Comparison of ENCODE assay signal across 9 mouse cellular contexts in genomic region chr13:21161591-21161990, GRCm38 (mm10). TPM values are rescaled to one million over a fixed set of nuclear protein-coding genes. Genes with fewer than 3 reads are reported as not detected.
DNase-seq lines count a peak whose midpoint lies in the region; ATAC-seq lines count a peak whose summit lies in the region.
"Had no signal": no experiment of that assay in that cellular context is flagged by ENCODE, and none has a peak within 500 bp of the region (broad histone marks: within the 10 kb centered on the region; RNA-seq: fewer than 3 reads in every experiment).

No protein-coding gene starts in this region.

- no peaks in the 10 kb centered on the region for H3K36me3 ChIP-seq in heart, embryonic 12.5 days
- H3K36me3 ChIP-seq in embryonic facial prominence, embryonic 12.5 days: no peaks in the 10 kb centered on the region
- H3K36me3 ChIP-seq in hindbrain, embryonic 15.5 days: no peaks in the 10 kb centered on the region
- H3K36me3 ChIP-seq in midbrain, embryonic 12.5 days: no peaks in the 10 kb centered on the region

- no peak overlapping the region for H3K9ac ChIP-seq in heart, embryonic 12.5 days
- no peak overlapping the region for H3K9ac ChIP-seq in embryonic facial prominence, embryonic 12.5 days
- H3K9ac ChIP-seq in hindbrain, embryonic 15.5 days: 0 out of 2 replicates have a peak overlapping the region, but pooled peaks have one; percentile 13
- H3K9ac ChIP-seq in midbrain, embryonic 12.5 days (replicated peaks): no peak overlapping the region

- H3K4me3 ChIP-seq in heart, embryonic 12.5 days: peak overlapping the region; percentile 69; the same call in 1 of the 2 replicates
- peak overlapping the region; percentile 57 for H3K4me3 ChIP-seq in embryonic facial prominence, embryonic 12.5 days
- H3K4me3 ChIP-seq in hindbrain, embryonic 15.5 days: peak overlapping the region; percentile 69
- peak overlapping the region; percentile 60 for H3K4me3 ChIP-seq in midbrain, embryonic 12.5 days

- H3K27ac ChIP-seq in heart, embryonic 12.5 days (ENCODE audit: poor library complexity, severe bottlenecking): no peak overlapping the region
- no peak overlapping the region for H3K27ac ChIP-seq in embryonic facial prominence, embryonic 12.5 days
- no peak overlapping the region for H3K27ac ChIP-seq in hindbrain, embryonic 15.5 days (replicated peaks)
- H3K27ac ChIP-seq in midbrain, embryonic 12.5 days (replicated peaks): no peak overlapping the region

- peaks cover 9% of the 10 kb centered on the region; the same call in 1 of the 2 replicates for H3K4me1 ChIP-seq in heart, embryonic 12.5 days (replicated peaks)
- no peaks in the 10 kb centered on the region; the same call in 1 of the 2 replicates for H3K4me1 ChIP-seq in embryonic facial prominence, embryonic 12.5 days
- H3K4me1 ChIP-seq in hindbrain, embryonic 15.5 days (replicated peaks): peaks cover 16% of the 10 kb centered on the region
- peaks cover 11% of the 10 kb centered on the region; the same call in 1 of the 2 replicates for H3K4me1 ChIP-seq in midbrain, embryonic 12.5 days

- intact Hi-C loops in heart, postnatal 25 days (cut with DNase I): loop anchor here (10.0 kb wide), 1 partner anchor 783 kb away; the partner anchor contains the start of gene Zfp184

- no peak for ATAC-seq in heart, embryonic 12.5 days (ENCODE audit: insufficient number of reproducible peaks, low FRiP score)
- no peak for ATAC-seq in embryonic facial prominence, embryonic 12.5 days (ENCODE audit: insufficient number of reproducible peaks, insufficient read depth, low FRiP score, low TSS enrichment)
- peak; percentile 27; the same call in 1 of the 2 replicates for ATAC-seq in hindbrain, embryonic 15.5 days (ENCODE audit: low FRiP score, low read depth)
- no peak for ATAC-seq in midbrain, embryonic 12.5 days (ENCODE audit: low FRiP score, low read depth)

- peak overlapping the region; percentile 91 for H3K4me2 ChIP-seq in heart, embryonic 12.5 days
- H3K4me2 ChIP-seq in embryonic facial prominence, embryonic 12.5 days (replicated peaks): peak overlapping the region; percentile 76
- H3K4me2 ChIP-seq in hindbrain, embryonic 15.5 days: peak overlapping the region; percentile 96
- peak overlapping the region; percentile 83 for H3K4me2 ChIP-seq in midbrain, embryonic 12.5 days (replicated peaks)

- H3K9me3 ChIP-seq in heart, embryonic 12.5 days (replicated peaks): no peaks in the 10 kb centered on the region
- no peaks in the 10 kb centered on the region for H3K9me3 ChIP-seq in embryonic facial prominence, embryonic 12.5 days
- no peaks in the 10 kb centered on the region for H3K9me3 ChIP-seq in hindbrain, embryonic 15.5 days
- no peaks in the 10 kb centered on the region for H3K9me3 ChIP-seq in midbrain, embryonic 12.5 days

- H3K27me3 ChIP-seq in heart, embryonic 12.5 days (replicated peaks): 0 out of 2 replicates have a peak, but pooled peaks cover 3% of the 10 kb centered on the region
- no peaks in the 10 kb centered on the region for H3K27me3 ChIP-seq in embryonic facial prominence, embryonic 12.5 days
- 0 out of 2 replicates have a peak, but pooled peaks cover 3% of the 10 kb centered on the region for H3K27me3 ChIP-seq in hindbrain, embryonic 15.5 days
- peaks cover 10% of the 10 kb centered on the region for H3K27me3 ChIP-seq in midbrain, embryonic 12.5 days

- WGBS in heart, embryonic 12.5 days: 47% methylated on average over 2 of the region's 2 CpGs
- WGBS in embryonic facial prominence, embryonic 12.5 days: 43% methylated on average over 2 of the region's 2 CpGs
- WGBS in hindbrain, embryonic 15.5 days: 40% methylated on average over 2 of the region's 2 CpGs
- WGBS in midbrain, embryonic 12.5 days: 45% methylated on average over 2 of the region's 2 CpGs

- no peak for DNase-seq in heart, postnatal 25 days (ENCODE audit: low spot score)
- no peak for DNase-seq in adrenal gland, adult 18-20 months (ENCODE audit: low spot score in 2 of 2)
- no peak for DNase-seq in retina, postnatal 1 day
- DNase-seq in B cell, adult 2 months: no peak

RNA-seq across cellular contexts. Expression of gene Olfr1368, which starts 15.9 kb away (rescaled TPM):
- polyA plus RNA-seq in heart, embryonic 12.5 days (2016; fragmentation: Nextera tagmentation; extraction: Ambion mirVana): not detected in 2 replicates
- not detected for total RNA-seq in heart, postnatal 25 days (2021)
- not detected in 2 replicates for polyA plus RNA-seq in embryonic facial prominence, embryonic 12.5 days (2016; fragmentation: Nextera tagmentation; extraction: Ambion mirVana)
- not detected in 2 replicates for polyA plus RNA-seq in hindbrain, embryonic 15.5 days (2015; fragmentation: Nextera tagmentation; extraction: Ambion mirVana)
- not detected in 2 replicates for polyA plus RNA-seq in midbrain, embryonic 12.5 days (2016; fragmentation: Nextera tagmentation; extraction: Ambion mirVana)
- total RNA-seq in adrenal gland, adult 18-20 months (2021): not detected
- polyA plus RNA-seq: gonadal fat pad, adult 2 months had no signal

RNA-seq across cellular contexts. Expression of gene Trim27, which starts 17.7 kb away (rescaled TPM):
- 98.2 and 103 TPM in 2 replicates for polyA plus RNA-seq in heart, embryonic 12.5 days (2016; fragmentation: Nextera tagmentation; extraction: Ambion mirVana)
- 10 to 100 TPM; 18.8 to 19.0 TPM for total RNA-seq in heart, postnatal 25 days (2021)
- 167 and 170 TPM in 2 replicates for polyA plus RNA-seq in embryonic facial prominence, embryonic 12.5 days (2016; fragmentation: Nextera tagmentation; extraction: Ambion mirVana)
- polyA plus RNA-seq in hindbrain, embryonic 15.5 days (2015; fragmentation: Nextera tagmentation; extraction: Ambion mirVana): 84.3 and 84.8 TPM in 2 replicates
- 132 and 140 TPM in 2 replicates for polyA plus RNA-seq in midbrain, embryonic 12.5 days (2016; fragmentation: Nextera tagmentation; extraction: Ambion mirVana)
- total RNA-seq in adrenal gland, adult 18-20 months (2021): 10 to 100 TPM; 45.3 to 49.9 TPM

RNA-seq across cellular contexts. Expression of gene Olfr263, which starts 32.2 kb away (rescaled TPM):
- not detected in 2 replicates for polyA plus RNA-seq in heart, embryonic 12.5 days (2016; fragmentation: Nextera tagmentation; extraction: Ambion mirVana)
- not detected for total RNA-seq in heart, postnatal 25 days (2021)
- not detected in 2 replicates for polyA plus RNA-seq in embryonic facial prominence, embryonic 12.5 days (2016; fragmentation: Nextera tagmentation; extraction: Ambion mirVana)
- not detected in 2 replicates for polyA plus RNA-seq in hindbrain, embryonic 15.5 days (2015; fragmentation: Nextera tagmentation; extraction: Ambion mirVana)
- not detected in 2 replicates for polyA plus RNA-seq in midbrain, embryonic 12.5 days (2016; fragmentation: Nextera tagmentation; extraction: Ambion mirVana)
- total RNA-seq in adrenal gland, adult 18-20 months (2021): not detected
- polyA plus RNA-seq: gonadal fat pad, adult 2 months had no signal

RNA-seq across cellular contexts. Expression of gene Olfr1369-ps1, which starts 50.3 kb away (rescaled TPM):
- polyA plus RNA-seq in heart, embryonic 12.5 days (2016; fragmentation: Nextera tagmentation; extraction: Ambion mirVana): not detected in 2 replicates
- total RNA-seq in heart, postnatal 25 days (2021): not detected
- 0.04 TPM in 1 of 2 replicates, not detected in the other for polyA plus RNA-seq in embryonic facial prominence, embryonic 12.5 days (2016; fragmentation: Nextera tagmentation; extraction: Ambion mirVana)
- polyA plus RNA-seq in hindbrain, embryonic 15.5 days (2015; fragmentation: Nextera tagmentation; extraction: Ambion mirVana): 0.05 TPM in 1 of 2 replicates, not detected in the other
- 0.06 and 0.07 TPM in 2 replicates for polyA plus RNA-seq in midbrain, embryonic 12.5 days (2016; fragmentation: Nextera tagmentation; extraction: Ambion mirVana)
- total RNA-seq in adrenal gland, adult 18-20 months (2021): not detected
- polyA plus RNA-seq: gonadal fat pad, adult 2 months had no signal
